Mouse (Mus musculus) cerebellum, adult 11-12 months (tissue): ENCODE results near the gene Pbld2.

ENCODE experiments used
- DNase-seq: peaks from one replicate; pipeline ENCODE4 v3.0.0; 2022

Gene Pbld2

GRCm38 (mm10) chr10:63064516-63064915, 40.4 kb downstream of the Pbld2 start:
- DNase-seq = no peak

DNA sequence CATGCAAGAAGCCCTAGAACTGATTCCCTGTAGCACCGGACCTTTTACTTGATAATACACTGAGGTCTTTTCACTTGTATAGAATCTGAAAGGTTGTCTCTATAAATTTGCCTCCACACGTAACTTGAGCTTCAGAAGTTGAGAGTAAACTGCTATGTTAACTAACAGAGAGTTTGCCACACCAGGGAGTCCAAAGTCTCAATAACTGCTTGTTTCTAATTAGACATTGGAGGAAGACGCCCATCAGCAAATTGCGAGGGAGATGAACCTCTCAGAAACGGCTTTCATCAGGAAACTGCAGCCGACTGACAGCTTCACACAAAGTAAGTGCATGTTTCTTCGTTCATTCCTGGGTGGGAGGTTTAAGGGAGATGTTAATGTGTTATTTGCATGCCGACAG, 41.4 kb downstream of the Pbld2 start:
- no peak for DNase-seq

DNA sequence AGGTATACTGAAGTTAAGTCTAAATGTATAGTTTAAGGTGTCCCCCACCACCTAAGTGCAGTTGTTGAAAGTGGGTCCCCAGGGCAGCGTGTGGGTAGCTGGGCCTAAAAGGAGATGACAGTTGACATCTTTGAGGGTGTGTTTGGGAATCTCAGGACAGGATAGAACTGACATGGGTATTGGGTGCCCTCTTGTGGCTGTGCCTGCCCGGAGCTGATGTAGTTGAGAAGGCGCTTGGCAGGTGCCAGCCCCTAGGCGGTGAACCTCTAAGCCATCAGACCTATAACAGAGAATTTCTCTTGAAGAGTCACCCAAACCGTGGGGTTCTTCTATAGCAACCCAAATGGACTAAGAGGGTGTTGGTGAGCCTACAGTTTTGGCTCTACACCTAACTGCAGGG, 41.9 kb downstream of the Pbld2 start:
- DNase-seq = peak; percentile 82

DNA sequence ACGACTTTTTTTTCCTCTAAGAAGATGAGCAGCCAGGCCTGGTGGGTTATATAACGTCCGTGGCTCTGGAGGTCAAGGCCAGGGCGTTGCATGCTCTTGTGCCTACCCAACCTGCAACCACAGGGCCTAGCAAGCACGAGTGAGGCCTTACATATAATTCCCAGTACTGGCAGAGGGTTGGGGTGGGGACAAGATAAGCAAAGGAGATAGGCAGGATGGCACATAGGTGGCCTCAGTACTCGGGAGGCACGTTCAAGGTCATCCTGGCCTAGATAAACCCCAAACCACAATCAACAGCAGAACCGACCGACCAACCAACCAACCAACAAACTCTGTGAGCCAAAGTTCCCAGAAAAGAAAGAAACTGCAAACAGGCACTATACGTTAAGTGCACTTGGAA, 62.2 kb downstream of the Pbld2 start:
- no peak for DNase-seq

DNA sequence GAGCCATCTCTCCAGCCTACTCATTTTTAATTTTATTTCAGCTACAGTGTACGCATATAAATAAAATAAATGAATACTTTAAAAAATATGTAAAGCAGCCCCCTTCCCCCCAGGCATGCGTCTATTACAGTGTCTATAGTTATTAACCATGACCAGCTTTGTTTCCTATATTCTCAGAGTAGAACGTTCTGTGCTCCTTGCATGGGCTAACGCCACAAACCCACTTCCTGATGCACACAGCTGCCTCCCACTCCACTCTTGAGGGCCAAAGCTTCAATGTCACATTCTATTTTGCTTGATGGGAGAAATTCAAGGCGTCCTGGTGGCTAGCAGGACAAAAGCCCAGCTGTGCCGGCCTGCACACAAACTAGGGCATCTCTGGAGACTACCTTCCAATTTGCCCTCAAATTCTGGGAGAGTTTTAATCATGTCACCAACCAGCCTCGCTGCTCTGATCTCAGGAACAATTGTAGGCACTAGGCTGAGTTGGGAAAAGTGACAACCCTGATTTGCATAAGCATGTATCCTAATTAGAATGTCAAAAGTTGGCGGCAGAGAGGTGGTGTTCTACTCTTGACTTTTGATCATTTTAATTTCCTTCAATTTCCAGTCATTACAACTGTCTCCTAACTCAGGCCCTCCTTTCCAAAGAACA, 65.1 kb downstream of the Pbld2 start:
- no peak for DNase-seq

- DNase-seq = peak; percentile 72
Measured at GRCm38 (mm10) chr10:63089758-63090571, 65.8 kb downstream of the Pbld2 start.

DNA sequence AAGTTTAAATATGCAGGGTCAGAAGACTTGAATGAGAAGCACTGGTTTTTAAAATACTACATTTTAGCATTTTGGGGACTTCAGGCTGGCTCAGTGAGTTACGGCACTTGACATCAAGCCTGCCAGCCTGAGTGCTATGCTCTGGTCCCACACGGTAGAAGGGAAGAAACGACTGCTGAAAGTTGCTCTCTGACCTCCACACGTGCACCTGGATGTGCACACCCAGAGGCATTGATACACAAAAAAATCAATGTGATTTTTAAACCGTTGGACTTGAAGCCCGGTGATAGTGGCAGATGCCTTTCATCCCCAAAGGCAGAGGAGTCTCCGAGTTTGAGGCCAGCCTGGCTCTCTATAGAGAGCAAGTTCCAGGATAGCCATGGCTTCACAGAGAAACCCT, 67.8 kb downstream of the Pbld2 start:
- no peak for DNase-seq

DNA sequence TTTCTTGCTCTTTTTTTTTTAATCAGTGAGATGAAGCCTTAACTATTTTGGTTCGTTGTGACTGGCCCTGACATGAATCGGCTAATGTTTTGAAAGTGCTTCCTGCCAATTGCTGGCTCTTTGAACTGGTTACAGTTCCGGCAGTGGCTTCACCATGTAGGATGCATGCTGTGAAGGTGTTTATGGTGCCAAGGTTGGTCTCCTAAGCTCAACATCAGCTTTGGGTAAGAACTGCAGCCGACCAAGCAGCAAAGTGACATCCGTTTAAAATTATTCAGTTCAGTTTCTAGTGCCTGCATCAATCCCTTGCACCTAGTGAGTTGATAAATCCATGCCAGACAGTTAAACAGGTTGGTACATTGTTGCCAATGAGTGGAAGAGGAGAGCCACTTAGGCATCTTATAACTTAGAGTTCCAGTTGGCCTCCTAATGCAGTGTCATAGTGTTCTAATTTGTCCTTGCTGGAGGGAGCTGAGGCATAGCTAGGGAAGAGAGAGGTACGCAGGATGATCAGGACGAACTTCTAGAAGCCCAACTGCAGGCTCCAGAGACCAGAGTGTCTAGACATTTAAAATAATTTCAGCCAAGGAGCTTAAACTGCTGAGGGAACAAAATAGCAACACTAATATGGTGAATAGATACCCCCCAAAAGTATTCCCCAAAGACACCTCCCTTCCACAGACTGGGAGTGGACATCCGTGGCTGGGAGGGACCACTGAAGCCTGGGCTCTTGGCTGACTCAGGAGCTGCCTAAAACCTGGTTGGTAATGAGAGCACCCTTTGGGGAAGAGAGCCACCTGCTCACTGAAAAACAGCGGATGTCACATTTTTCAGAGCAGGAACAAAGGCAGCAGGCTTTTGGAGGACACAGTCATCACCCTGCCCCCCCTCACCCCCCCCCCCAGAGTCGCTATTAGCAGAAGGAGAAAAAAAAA, 68.8 kb downstream of the Pbld2 start:
- peak; percentile 82 for DNase-seq

DNA sequence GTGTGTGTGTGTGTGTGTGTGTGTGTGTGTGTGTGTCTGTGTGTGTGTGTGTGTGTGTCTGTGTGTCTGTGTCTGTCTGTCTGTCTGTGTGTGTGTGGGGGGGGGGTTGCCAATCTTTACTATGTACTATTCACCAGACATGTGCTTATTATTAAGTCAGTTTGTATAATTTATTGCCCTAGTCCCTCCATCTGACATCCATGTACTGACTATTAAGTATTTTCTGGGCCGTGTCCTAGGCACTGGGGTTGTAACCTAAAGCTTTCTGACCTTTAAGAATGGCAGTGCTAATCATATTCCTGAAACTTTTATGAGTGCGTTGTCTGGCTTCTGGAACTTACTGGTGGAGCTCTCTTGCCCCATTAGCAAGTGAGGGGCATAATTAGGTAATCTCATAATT, 72.6 kb downstream of the Pbld2 start:
- DNase-seq = no peak

- DNase-seq = no peak
Measured at GRCm38 (mm10) chr10:63098191-63098590, 74.1 kb downstream of the Pbld2 start.

DNA sequence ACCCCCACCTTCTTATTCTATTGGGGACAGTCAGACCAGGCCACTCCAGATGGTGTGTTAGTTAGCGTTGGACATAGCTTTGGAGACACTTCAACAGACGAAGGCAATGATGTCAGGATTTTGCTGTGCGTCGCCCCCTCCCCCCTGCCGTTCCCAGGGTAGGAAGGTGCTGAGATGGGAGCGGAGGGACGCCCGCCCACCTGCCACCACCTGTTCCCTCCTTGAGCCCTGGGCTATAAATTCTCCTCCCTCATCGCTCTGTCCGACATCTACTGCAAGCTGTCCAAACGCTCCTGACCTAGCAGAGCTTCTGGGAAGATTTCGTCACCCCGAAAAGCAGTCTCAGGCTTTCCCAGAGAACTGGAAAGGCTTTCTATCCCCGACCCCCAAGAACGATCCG, 75.4 kb downstream of the Pbld2 start, which contains the start of gene Atoh7:
TSS of gene Atoh7 (plus strand) at position 131 of the 400 bp plus-strand sequence.
- DNase-seq = peak; percentile 95

GRCm38 (mm10) chr10:63099941-63100562, 75.9 kb downstream of the Pbld2 start:
- peak; percentile 93 for DNase-seq

DNA sequence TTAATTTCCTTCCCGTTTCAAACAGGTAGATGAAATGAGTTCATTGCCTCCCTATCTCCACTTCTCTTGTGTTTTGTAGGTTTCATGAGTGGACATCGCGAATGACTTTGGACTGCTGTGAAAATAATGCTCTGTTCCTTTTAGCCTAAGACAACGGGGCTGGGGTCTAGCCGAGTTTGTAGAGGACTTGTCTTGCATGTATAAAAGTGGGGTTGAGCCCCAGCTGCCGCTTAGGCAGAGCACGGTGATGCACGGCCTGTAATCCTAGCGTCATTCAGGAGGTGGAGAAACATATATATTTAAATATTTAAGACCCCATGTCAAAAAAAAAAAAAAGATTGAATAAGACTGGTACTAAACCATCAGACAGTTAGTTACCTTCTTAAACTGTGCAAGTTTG, 76.5 kb downstream of the Pbld2 start:
- DNase-seq = no peak
